In the genomic region with DNA sequence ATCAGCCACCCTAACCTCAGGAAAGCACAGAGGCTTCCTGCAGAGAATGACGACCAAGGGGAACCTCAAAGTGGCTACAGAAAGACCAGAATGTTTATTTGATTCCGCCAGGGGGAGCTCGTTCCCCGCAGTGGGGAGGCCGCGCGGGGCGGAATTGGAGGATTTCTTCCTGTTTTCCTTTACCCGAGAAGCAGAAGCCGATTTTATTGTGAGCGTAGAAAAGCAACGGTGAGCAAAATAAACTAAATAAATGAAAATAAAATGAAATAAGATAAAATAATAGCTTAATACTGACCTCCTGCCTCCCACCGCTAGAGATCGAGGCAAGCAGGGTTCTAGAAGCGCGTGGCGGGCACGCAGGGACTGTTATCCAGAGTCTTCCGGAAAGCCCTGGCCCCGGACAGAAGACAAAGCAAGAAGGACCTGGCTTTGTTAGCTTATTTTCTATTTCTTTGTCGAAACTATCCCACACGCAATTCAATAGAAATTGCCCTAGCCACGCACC, we compare ENCODE assay signal across 8 mouse cellular contexts. TPM values are rescaled to one million over a fixed set of nuclear protein-coding genes. Genes with fewer than 3 reads are reported as not detected.
DNase-seq lines count a peak whose midpoint lies in the region; ATAC-seq and TF ChIP-seq lines count a peak whose summit lies in the region.

No protein-coding gene starts in this region.

- ATAC-seq in embryonic facial prominence, embryonic 15.5 days (ENCODE audit: insufficient number of reproducible peaks, low FRiP score, low TSS enrichment, low read depth), result peak; percentile 73; the same call in 1 of the 2 replicates
- peak; percentile 88 for ATAC-seq in kidney, embryonic 14.5 days (ENCODE audit: low FRiP score, low TSS enrichment)
- peak; percentile 82; the same call in 1 of the 2 replicates for ATAC-seq in limb, embryonic 15.5 days (ENCODE audit: insufficient number of reproducible peaks, low FRiP score, low TSS enrichment, low read depth)

- H3K9ac ChIP-seq in embryonic facial prominence, embryonic 15.5 days, result peak overlapping the region; percentile 63
- H3K9ac ChIP-seq in kidney, embryonic 14.5 days (ENCODE audit: low read depth, low read length), result peak overlapping the region; percentile 59
- H3K9ac ChIP-seq in limb, embryonic 15.5 days, result peak overlapping the region; percentile 53

- peaks cover 3% of the 10 kb centered on the region; the same call in 1 of the 2 replicates for H3K27me3 ChIP-seq in embryonic facial prominence, embryonic 15.5 days
- peaks cover 3% of the 10 kb centered on the region; the same call in 1 of the 2 replicates for H3K27me3 ChIP-seq in kidney, embryonic 14.5 days (ENCODE audit: control insufficient read depth, insufficient read depth, low read length)
- no peaks in the 10 kb centered on the region for H3K27me3 ChIP-seq in limb, embryonic 15.5 days

- no peaks in the 10 kb centered on the region for H3K4me1 ChIP-seq in bone marrow, adult 2 months (ENCODE audit: control insufficient read depth, insufficient read depth, low read length)
- H3K4me1 ChIP-seq in embryonic facial prominence, embryonic 15.5 days, result 0 out of 2 replicates have a peak, but pooled peaks cover 2% of the 10 kb centered on the region
- H3K4me1 ChIP-seq in kidney, embryonic 14.5 days (ENCODE audit: control insufficient read depth, insufficient read depth, low read length), result no peaks in the 10 kb centered on the region
- no peaks in the 10 kb centered on the region for H3K4me1 ChIP-seq in limb, embryonic 15.5 days

- peak; percentile 92 for DNase-seq in 3T3-L1 (ENCODE audit: low read depth, low spot score)
- DNase-seq in heart, adult 9 months (ENCODE audit: low spot score in 2 of 2), result peak; percentile 76 to 92
- DNase-seq in monocyte, adult 2 months (ENCODE audit: low read depth in 1 of 2, low spot score in 2 of 2), result peak; percentile 73 to 89
- peak; percentile 86 to 91 for DNase-seq in spleen, postnatal 36 days (ENCODE audit: low spot score in 2 of 2)

- H3K4me2 ChIP-seq in embryonic facial prominence, embryonic 15.5 days (replicated peaks), result peak overlapping the region; percentile 38
- peak overlapping the region; percentile 4 for H3K4me2 ChIP-seq in kidney, embryonic 14.5 days (replicated peaks; ENCODE audit: low read depth, low read length)
- H3K4me2 ChIP-seq in limb, embryonic 15.5 days, result peak overlapping the region; percentile 29

- TF ChIP-seq POLR2A in bone marrow, adult 2 months (IDR thresholded peaks at IDR 0.05; ENCODE audit: borderline replicate concordance, control insufficient read depth, low read depth, low read length), result no peak

- no peaks in the 10 kb centered on the region for H3K9me3 ChIP-seq in embryonic facial prominence, embryonic 15.5 days (replicated peaks)
- no peaks in the 10 kb centered on the region for H3K9me3 ChIP-seq in kidney, embryonic 14.5 days (ENCODE audit: control insufficient read depth, low read length)
- no peaks in the 10 kb centered on the region for H3K9me3 ChIP-seq in limb, embryonic 15.5 days

- peak; percentile 87 for TF ChIP-seq CTCF in bone marrow, adult 2 months (IDR thresholded peaks at IDR 0.05; ENCODE audit: control insufficient read depth, insufficient read depth, low read length)

- under 1% methylated on average over 23 of the region's 23 CpGs for WGBS in bone marrow, adult 2 months
- WGBS in embryonic facial prominence, embryonic 15.5 days, result under 1% methylated on average over 23 of the region's 23 CpGs
- under 1% methylated on average over 23 of the region's 23 CpGs for WGBS in kidney, embryonic 14.5 days
- under 1% methylated on average over 23 of the region's 23 CpGs for WGBS in limb, embryonic 15.5 days

- H3K4me3 ChIP-seq in bone marrow, adult 2 months (replicated peaks; ENCODE audit: control insufficient read depth, low read depth, low read length), result peak overlapping the region; percentile 95
- H3K4me3 ChIP-seq in embryonic facial prominence, embryonic 15.5 days (replicated peaks), result peak overlapping the region; percentile 72
- peak overlapping the region; percentile 53 for H3K4me3 ChIP-seq in kidney, embryonic 14.5 days (ENCODE audit: low read length)
- peak overlapping the region; percentile 63 for H3K4me3 ChIP-seq in limb, embryonic 15.5 days

- peak overlapping the region; percentile 89 for H3K27ac ChIP-seq in bone marrow, adult 2 months (ENCODE audit: control insufficient read depth, insufficient read depth, low read depth, low read length, poor library complexity)
- H3K27ac ChIP-seq in embryonic facial prominence, embryonic 15.5 days (replicated peaks), result peak overlapping the region; percentile 93
- H3K27ac ChIP-seq in kidney, embryonic 14.5 days (ENCODE audit: low read depth, low read length), result peak overlapping the region; percentile 38
- peak overlapping the region; percentile 93 for H3K27ac ChIP-seq in limb, embryonic 15.5 days

- no peaks in the 10 kb centered on the region for H3K36me3 ChIP-seq in embryonic facial prominence, embryonic 15.5 days
- no peaks in the 10 kb centered on the region for H3K36me3 ChIP-seq in kidney, embryonic 14.5 days (ENCODE audit: control insufficient read depth, insufficient read depth, low read length)
- H3K36me3 ChIP-seq in limb, embryonic 15.5 days, result no peaks in the 10 kb centered on the region

RNA-seq across cellular contexts. Expression of a gene that starts 6.7 kb away (rescaled TPM):
- not detected in 2 replicates for polyA plus RNA-seq in bone marrow, adult 2 months (2011; ENCODE audit: insufficient read depth, insufficient read length, low replicate concordance, missing spikeins)
- polyA plus RNA-seq in embryonic facial prominence, embryonic 15.5 days (2015; fragmentation: Nextera tagmentation; extraction: Ambion mirVana), result 0.29 TPM in 2 replicates
- polyA plus RNA-seq in kidney, embryonic 14.5 days (2014; fragmentation: Nextera tagmentation; extraction: Ambion mirVana), result 0.36 TPM in 1 of 2 replicates, not detected in the other
- polyA plus RNA-seq in limb, embryonic 15.5 days (2015; fragmentation: Nextera tagmentation; extraction: Ambion mirVana), result 0.15 and 0.20 TPM in 2 replicates

RNA-seq across cellular contexts. Expression of a gene that starts 29.4 kb away (rescaled TPM):
- 1.4 and 2.5 TPM in 2 replicates for polyA plus RNA-seq in bone marrow, adult 2 months (2011; ENCODE audit: insufficient read depth, insufficient read length, low replicate concordance, missing spikeins)
- polyA plus RNA-seq in embryonic facial prominence, embryonic 15.5 days (2015; fragmentation: Nextera tagmentation; extraction: Ambion mirVana), result 7.7 and 9.0 TPM in 2 replicates
- polyA plus RNA-seq in kidney, embryonic 14.5 days (2014; fragmentation: Nextera tagmentation; extraction: Ambion mirVana), result 15.5 and 17.9 TPM in 2 replicates
- 7.8 and 8.8 TPM in 2 replicates for polyA plus RNA-seq in limb, embryonic 15.5 days (2015; fragmentation: Nextera tagmentation; extraction: Ambion mirVana)

RNA-seq across cellular contexts. Expression of a gene that starts 35.3 kb away (rescaled TPM):
- polyA plus RNA-seq in bone marrow, adult 2 months (2011; ENCODE audit: insufficient read depth, insufficient read length, low replicate concordance, missing spikeins), result 3.9 and 10.0 TPM in 2 replicates
- 1.2 and 1.8 TPM in 2 replicates for polyA plus RNA-seq in embryonic facial prominence, embryonic 15.5 days (2015; fragmentation: Nextera tagmentation; extraction: Ambion mirVana)
- not detected in 2 replicates for polyA plus RNA-seq in kidney, embryonic 14.5 days (2014; fragmentation: Nextera tagmentation; extraction: Ambion mirVana)
- 1.2 and 1.3 TPM in 2 replicates for polyA plus RNA-seq in limb, embryonic 15.5 days (2015; fragmentation: Nextera tagmentation; extraction: Ambion mirVana)

Comparison
In these comparisons a context has a peak if more than half of its experiments do, and no peak if none do; other contexts are left out.
1. Peak in every context shown above with its lines: DNase-seq, ATAC-seq, H3K4me3 ChIP-seq and H3K27ac ChIP-seq.
2. H3K27ac ChIP-seq: peak in every context shown above with its lines; median percentile 93 in embryonic facial prominence, embryonic 15.5 days; 93 in limb, embryonic 15.5 days; 89 in bone marrow, adult 2 months; 38 in kidney, embryonic 14.5 days.